Mouse (Mus musculus) retina, postnatal 7 days (tissue): ENCODE data around the gene Rxrb.

Experiments
- DNase-seq: peaks from one replicate; pipeline ENCODE4 v3.0.0-alpha.2; 2012; ENCODE audit warnings: low read depth, low spot score

The Rxrb gene

GRCm38 (mm10) chr17:34047404-34048050 is 15.9 kb downstream of the Rxrb start:
- DNase-seq = no peak

GRCm38 (mm10) chr17:34057224-34057623 is 25.6 kb downstream of the Rxrb start:
- DNase-seq = no peak

- no peak for DNase-seq
These were observed 37.3 kb downstream of the Rxrb start for GRCm38 (mm10) chr17:34068864-34069263.

GRCm38 (mm10) chr17:34072091-34072490 is 40.5 kb downstream of the Rxrb start:
- no peak for DNase-seq

GRCm38 (mm10) chr17:34075271-34075670 is 43.7 kb downstream of the Rxrb start:
- DNase-seq = peak; percentile 45

- peak; percentile 71 for DNase-seq
These were observed 45.9 kb downstream of the Rxrb start for GRCm38 (mm10) chr17:34077549-34077948.

GRCm38 (mm10) chr17:34078148-34078547 is 46.5 kb downstream of the Rxrb start:
- no peak for DNase-seq

- DNase-seq = no peak
These were observed 47.4 kb downstream of the Rxrb start for GRCm38 (mm10) chr17:34079002-34079401.

GRCm38 (mm10) chr17:34079621-34080020 is 48.0 kb downstream of the Rxrb start:
- peak; percentile 50 for DNase-seq

GRCm38 (mm10) chr17:34083104-34083503 is 51.5 kb downstream of the Rxrb start:
- DNase-seq = no peak

- DNase-seq = no peak
These were observed 55.8 kb downstream of the Rxrb start for GRCm38 (mm10) chr17:34087386-34087785.
